In the genomic region with DNA sequence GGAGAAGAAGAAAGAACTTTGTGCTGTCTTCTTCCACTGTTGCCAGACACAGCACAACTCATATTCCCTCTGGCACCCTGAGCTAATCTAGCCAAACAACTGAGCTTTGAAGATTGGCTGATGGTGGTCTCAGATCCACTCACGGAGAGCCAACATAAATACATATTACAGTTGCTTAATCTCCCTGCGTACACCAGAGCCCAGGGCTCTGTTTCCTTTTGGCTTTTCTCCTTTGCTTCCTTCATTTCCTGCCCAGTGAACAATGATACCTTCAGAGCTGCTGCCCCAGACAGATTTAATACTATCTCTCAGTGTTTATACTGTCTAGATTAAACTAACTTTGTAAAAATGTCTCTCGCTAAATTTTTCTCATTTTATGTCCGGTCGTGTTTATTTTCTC, we compare ENCODE assay signal across 11 mouse cellular contexts.
"Had no signal": no experiment of that assay in that cellular context is flagged by ENCODE, and none has a peak within 500 bp of the region (broad histone marks: within the 10 kb centered on the region; RNA-seq: fewer than 3 reads in every experiment).

No protein-coding gene starts in this region.

- DNase-seq: kidney, adult 8-10 months; kidney, postnatal 25 days; lung, postnatal 14 days; thymus, adult 2 months; thymus, postnatal 25 days had no signal

- H3K27me3 ChIP-seq: liver, embryonic 15.5 days; midbrain, embryonic 15.5 days; neural tube, embryonic 12.5 days had no signal

- H3K36me3 ChIP-seq: limb, embryonic 10.5 days; liver, embryonic 15.5 days; midbrain, embryonic 15.5 days; neural tube, embryonic 12.5 days had no signal

- H3K9ac ChIP-seq: liver, embryonic 15.5 days; midbrain, embryonic 15.5 days; neural tube, embryonic 12.5 days had no signal

- H3K4me3 ChIP-seq: left cerebral cortex, adult 2 months; limb, embryonic 10.5 days; liver, embryonic 15.5 days; midbrain, embryonic 15.5 days; neural tube, embryonic 12.5 days had no signal

- H3K4me2 ChIP-seq: liver, embryonic 11.5 days; liver, embryonic 15.5 days; midbrain, embryonic 15.5 days; neural tube, embryonic 12.5 days had no signal

- H3K4me1 ChIP-seq: limb, embryonic 10.5 days; liver, embryonic 15.5 days; midbrain, embryonic 15.5 days; neural tube, embryonic 12.5 days had no signal

- H3K27ac ChIP-seq: left cerebral cortex, adult 2 months; limb, embryonic 10.5 days; liver, embryonic 15.5 days; midbrain, embryonic 15.5 days; neural tube, embryonic 12.5 days had no signal

- ATAC-seq: midbrain, embryonic 15.5 days had no signal

- H3K9me3 ChIP-seq: limb, embryonic 10.5 days; liver, embryonic 15.5 days; midbrain, embryonic 15.5 days; neural tube, embryonic 12.5 days had no signal
